Mouse (Mus musculus) limb, embryonic 11.5 days (tissue): ENCODE results near the gene Tti1. TPM values are rescaled to one million over a fixed set of nuclear protein-coding genes. Genes with fewer than 3 reads are reported as not detected.

ENCODE experiments used
- ATAC-seq: fragments of 200-750 bp; cut with Nextera tagmentation; 2 replicates; pipeline ENCODE4 v1.8.0; 2017; ENCODE audit warnings: low read depth; ENCODE audit not compliant: insufficient number of reproducible peaks, low FRiP score, low TSS enrichment
- DNase-seq: peaks from one replicate; pipeline ENCODE4 v3.0.0-alpha.2; 2015; ENCODE audit warnings: low spot score
- H3K27ac ChIP-seq: fragments of 300-500 bp; sonication (generic); replicated peaks from 2 replicates; pipeline ENCODE4 v1.5.1; 2014; ENCODE audit warnings: low read depth, mild to moderate bottlenecking, low read length
- H3K27me3 ChIP-seq: fragments of 300-500 bp; sonication (generic); 2 replicates; pipeline ENCODE4 v1.6.1; 2014; ENCODE audit warnings: mild to moderate bottlenecking, low read length, mixed read lengths; ENCODE audit not compliant: control insufficient read depth, insufficient read depth
- H3K36me3 ChIP-seq: fragments of 300-500 bp; sonication (generic); 2 replicates; pipeline ENCODE4 v1.6.1; 2014; ENCODE audit warnings: mild to moderate bottlenecking, low read length, moderate library complexity, mixed read lengths; ENCODE audit not compliant: control insufficient read depth, insufficient read depth
- H3K4me1 ChIP-seq: fragments of 300-500 bp; sonication (generic); 2 replicates; pipeline ENCODE4 v1.6.1; 2014; ENCODE audit warnings: low read length, mixed read lengths; ENCODE audit not compliant: control insufficient read depth, insufficient read depth
- H3K4me2 ChIP-seq: fragments of 300-500 bp; sonication (generic); 2 replicates; pipeline ENCODE4 v1.6.1; 2014; ENCODE audit warnings: low read depth, mild to moderate bottlenecking, moderate library complexity; ENCODE audit not compliant: severe bottlenecking
- H3K4me3 ChIP-seq: fragments of 300-500 bp; sonication (generic); 2 replicates; pipeline ENCODE4 v1.5.1; 2014; ENCODE audit warnings: low read depth, low read length
- H3K9ac ChIP-seq: fragments of 300-500 bp; sonication (generic); 2 replicates; pipeline ENCODE4 v1.6.1; 2014; ENCODE audit warnings: mild to moderate bottlenecking, low read length
- H3K9me3 ChIP-seq: fragments of 300-500 bp; sonication (generic); 2 replicates; pipeline ENCODE4 v1.6.1; 2016; ENCODE audit warnings: low read length; ENCODE audit not compliant: control insufficient read depth
- WGBS: fragments of 180-500 bp; shearing (Covaris S2); extraction: QIAGEN DNeasy Blood & Tissue Kit; methylation state at CpG from one replicate; pipeline ENCODE4 v1.1.7; 2014; 5-methylcytosine and 5-hydroxymethylcytosine counted together
- polyA plus RNA-seq: library from polyadenylated mRNA; unstranded; fragments of >200 nt; fragmentation: Nextera tagmentation; extraction: Ambion mirVana; gene quantifications from 2 replicates; pipeline ENCODE4 v1.2.1, GENCODE M21; 2014

The Tti1 gene
- 32.4 and 33.5 TPM in 2 replicates for polyA plus RNA-seq

GRCm38 (mm10) chr2:158028354-158028863, at the start of gene Tti1, which contains the start of gene Rprd1b:
Gene Tti1 (minus strand): TSS chr2:158028433.
Gene Rprd1b (plus strand): TSS chr2:158028497.
- ATAC-seq (peak; percentile 92), DNase-seq (peak; percentile 96)
- Histone ChIP-seq H3K27ac (peak within 1 kb of the TSS; percentile 95), H3K27me3 (no peaks in the 10 kb centered on the region), H3K4me1 (peaks cover 14% of the 10 kb centered on the region; the same call in 1 of the 2 replicates), H3K4me3 (peak within 1 kb of the TSS; percentile 100), H3K9ac (peak within 1 kb of the TSS; percentile 93), H3K36me3 (no peaks in the 10 kb centered on the region; the same call in 1 of the 2 replicates), H3K9me3 (no peaks in the 10 kb centered on the region), H3K4me2 (peak within 1 kb of the TSS; percentile 81)
- 0% methylated on average over 52 of the region's 52 CpGs for WGBS

DNA sequence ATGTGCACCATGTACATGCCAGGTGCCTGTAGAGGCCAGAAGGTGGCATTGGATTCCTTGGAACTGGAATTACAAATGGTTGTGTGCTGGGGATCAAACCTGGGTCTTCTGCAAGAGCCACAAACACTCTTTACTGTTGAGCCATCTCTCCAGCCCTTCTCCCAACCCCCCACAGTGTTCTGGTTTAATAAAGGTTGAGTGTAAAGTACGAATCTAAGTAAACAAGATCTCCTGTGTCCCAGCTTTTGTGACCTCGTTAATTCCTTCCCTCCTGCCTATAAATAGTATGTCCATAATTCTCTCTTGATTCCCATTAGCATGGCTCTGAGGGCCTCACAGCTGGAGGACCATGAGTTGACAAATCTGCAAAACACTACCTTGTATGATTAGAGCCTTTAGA, 49.7 kb upstream of the Tti1 start:
- Histone ChIP-seq H3K27me3 (no peaks in the 10 kb centered on the region), H3K9ac (no peak overlapping the region), H3K4me3 (no peak overlapping the region), H3K36me3 (peaks cover 11% of the 10 kb centered on the region), H3K27ac (no peak overlapping the region), H3K4me1 (no peaks in the 10 kb centered on the region), H3K4me2 (no peak overlapping the region), H3K9me3 (no peaks in the 10 kb centered on the region)
- ATAC-seq (no peak), DNase-seq (no peak)
- 43% methylated on average over 2 of the region's 2 CpGs for WGBS

- Histone ChIP-seq H3K4me3 (no peak overlapping the region), H3K9ac (no peak overlapping the region), H3K9me3 (no peaks in the 10 kb centered on the region), H3K4me2 (no peak overlapping the region), H3K27ac (no peak overlapping the region), H3K27me3 (no peaks in the 10 kb centered on the region), H3K36me3 (peaks cover 11% of the 10 kb centered on the region), H3K4me1 (no peaks in the 10 kb centered on the region)
- ATAC-seq = no peak
- WGBS = 88% methylated on average over 6 of the region's 6 CpGs
- DNase-seq = no peak
Measured at GRCm38 (mm10) chr2:158076690-158077089, 48.5 kb upstream of the Tti1 start.

DNA sequence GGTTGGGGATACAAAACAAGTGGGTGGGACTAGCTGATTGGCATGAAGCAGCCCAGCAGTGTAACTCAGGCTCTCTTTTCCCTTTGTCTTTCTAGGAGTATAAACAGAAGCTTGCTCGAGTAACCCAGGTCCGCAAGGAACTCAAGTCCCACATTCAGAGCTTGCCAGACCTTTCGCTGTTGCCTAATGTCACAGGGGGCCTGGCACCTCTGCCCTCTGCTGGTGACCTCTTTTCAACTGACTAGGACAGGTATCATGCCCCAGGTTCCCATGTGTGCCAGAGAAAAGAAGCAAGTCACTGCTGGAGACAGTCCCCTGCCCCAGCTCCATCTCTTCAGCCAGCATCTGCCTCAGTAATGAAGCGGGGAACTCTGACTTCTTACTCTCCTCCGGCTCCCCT, 46.6 kb upstream of the Tti1 start:
- Histone ChIP-seq H3K9ac (no peak overlapping the region), H3K9me3 (no peaks in the 10 kb centered on the region), H3K27me3 (no peaks in the 10 kb centered on the region), H3K36me3 (peaks cover 15% of the 10 kb centered on the region), H3K4me1 (no peaks in the 10 kb centered on the region), H3K4me3 (no peak overlapping the region), H3K27ac (no peak overlapping the region), H3K4me2 (no peak overlapping the region)
- DNase-seq (no peak), ATAC-seq (no peak)
- 87% methylated on average over 5 of the region's 5 CpGs for WGBS

DNA sequence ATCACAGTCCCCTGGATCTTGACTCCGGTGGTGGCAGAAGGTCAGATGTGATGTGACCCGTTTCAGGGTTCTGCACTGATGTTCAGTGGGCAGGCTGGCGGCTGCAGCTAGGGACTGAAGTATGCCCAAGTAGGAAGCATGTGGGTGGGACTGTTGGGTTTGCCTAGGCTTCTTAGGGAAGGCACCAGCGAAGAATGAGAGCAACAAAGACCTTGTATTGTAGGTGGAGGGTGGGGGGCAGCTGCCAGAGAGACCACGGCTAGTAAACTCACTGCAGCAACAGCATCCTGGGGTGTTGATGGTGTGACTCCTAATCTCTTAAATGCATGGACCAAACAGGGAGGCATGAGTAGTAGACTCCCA, 43.4 kb upstream of the Tti1 start:
- no peak overlapping the region for H3K4me3 ChIP-seq
- H3K27ac ChIP-seq = no peak overlapping the region
- no peak overlapping the region for H3K4me2 ChIP-seq
- H3K4me1 ChIP-seq = no peaks in the 10 kb centered on the region
- no peak for DNase-seq
- H3K27me3 ChIP-seq = no peaks in the 10 kb centered on the region
- 83% methylated on average over 5 of the region's 5 CpGs for WGBS
- H3K9ac ChIP-seq = no peak overlapping the region
- no peaks in the 10 kb centered on the region for H3K9me3 ChIP-seq
- no peak for ATAC-seq
- peaks cover 14% of the 10 kb centered on the region for H3K36me3 ChIP-seq

DNA sequence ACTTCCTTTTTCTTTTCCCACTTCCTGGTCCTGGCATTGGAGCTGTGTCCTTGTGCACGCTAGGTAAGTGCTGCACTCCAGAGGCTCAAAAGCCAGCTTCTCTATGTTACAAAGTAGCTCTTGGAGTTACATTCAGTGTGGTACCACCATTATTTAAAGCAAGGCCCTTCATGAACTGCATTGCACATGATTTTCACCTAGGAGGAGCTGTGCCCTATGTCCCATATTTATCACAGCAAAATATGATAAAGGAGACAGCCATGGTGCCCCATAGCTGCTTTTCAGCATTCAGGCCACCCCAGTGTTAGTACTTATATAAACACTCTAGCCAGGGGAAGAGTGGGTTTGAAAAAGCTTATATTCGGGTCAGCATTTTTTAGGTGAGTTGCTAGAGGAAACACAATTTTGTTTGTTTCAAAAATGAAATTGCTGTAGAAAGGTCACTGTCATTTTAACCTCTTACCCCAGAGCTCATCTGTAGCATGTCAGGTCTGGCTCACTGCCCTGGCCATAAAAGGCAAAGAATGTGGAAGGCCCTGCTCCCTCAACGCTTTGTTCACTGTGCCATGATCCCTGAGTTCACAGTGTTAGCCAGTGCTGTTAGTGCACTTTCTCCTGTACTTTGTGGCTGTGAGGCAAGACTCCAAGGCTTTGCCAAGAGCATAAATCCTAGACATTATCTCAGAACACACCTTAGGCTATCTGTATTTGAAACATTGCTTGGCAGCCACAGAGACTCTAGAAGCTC, 42.8 kb upstream of the Tti1 start:
- no peak for ATAC-seq
- DNase-seq = no peak
- H3K36me3 ChIP-seq = peaks cover 11% of the 10 kb centered on the region; the same call in 1 of the 2 replicates
- H3K9ac ChIP-seq = no peak overlapping the region
- no peaks in the 10 kb centered on the region for H3K27me3 ChIP-seq
- WGBS = 85% methylated on average over 3 of the region's 3 CpGs
- no peak overlapping the region for H3K4me2 ChIP-seq
- no peak overlapping the region for H3K4me3 ChIP-seq
- no peaks in the 10 kb centered on the region for H3K9me3 ChIP-seq
- no peaks in the 10 kb centered on the region for H3K4me1 ChIP-seq
- no peak overlapping the region for H3K27ac ChIP-seq

GRCm38 (mm10) chr2:158068444-158068971, 40.3 kb upstream of the Tti1 start:
- Histone ChIP-seq H3K4me1 (no peaks in the 10 kb centered on the region), H3K4me2 (no peak overlapping the region), H3K9ac (no peak overlapping the region), H3K4me3 (no peak overlapping the region), H3K27me3 (no peaks in the 10 kb centered on the region), H3K27ac (no peak overlapping the region), H3K36me3 (peaks cover 13% of the 10 kb centered on the region; the same call in 1 of the 2 replicates), H3K9me3 (no peaks in the 10 kb centered on the region)
- ATAC-seq (no peak), DNase-seq (no peak)

- peaks cover 13% of the 10 kb centered on the region; the same call in 1 of the 2 replicates for H3K36me3 ChIP-seq
- no peak for ATAC-seq
- no peaks in the 10 kb centered on the region for H3K9me3 ChIP-seq
- 93% methylated on average over 5 of the region's 5 CpGs for WGBS
- H3K27ac ChIP-seq = no peak overlapping the region
- no peaks in the 10 kb centered on the region for H3K4me1 ChIP-seq
- H3K4me3 ChIP-seq = no peak overlapping the region
- no peak overlapping the region for H3K4me2 ChIP-seq
- DNase-seq = no peak
- no peak overlapping the region for H3K9ac ChIP-seq
- H3K27me3 ChIP-seq = no peaks in the 10 kb centered on the region
Measured at GRCm38 (mm10) chr2:158067260-158067824, 39.1 kb upstream of the Tti1 start.
